Mouse (Mus musculus) central nervous system, embryonic 18 days (tissue): ENCODE measurements around the gene Tespa1. TPM values are rescaled to one million over a fixed set of nuclear protein-coding genes. Genes with fewer than 3 reads are reported as not detected.

Experiments used
- polyA plus RNA-seq: library from polyadenylated mRNA; depleted of rRNA; stranded (reverse); fragments of >200 nt; gene quantifications from 2 replicates; pipeline ENCODE4 v1.2.3, GENCODE M21; 2012; rRNA removed

The Tespa1 gene
- polyA plus RNA-seq = 0.05 and 0.13 TPM in 2 replicates

GRCm38 (mm10) chr10:130322637-130323036 is at the start of gene Tespa1:
Gene Tespa1, plus strand, starts transcription at chr10:130322870.

GRCm38 (mm10) chr10:130280066-130280465 is 42.6 kb upstream of the Tespa1 start, which contains the start of gene Neurod4:
Gene Neurod4, minus strand, starts transcription at chr10:130280240.

GRCm38 (mm10) chr10:130394232-130394631 is 71.6 kb downstream of the Tespa1 start, which contains the start of gene Vmn2r84:
Gene Vmn2r84, minus strand, starts transcription at chr10:130394332.

Other genes with a start within 250 kb of the Tespa1 start
- not detected in 2 replicates for gene Olfr823, start 207.5 kb upstream of the Tespa1 start, polyA plus RNA-seq
- gene Olfr824, start 192.9 kb upstream of the Tespa1 start, polyA plus RNA-seq = not detected in 2 replicates
- gene Olfr825, start 156.1 kb upstream of the Tespa1 start, polyA plus RNA-seq = not detected in 2 replicates
- gene Olfr826, start 138.7 kb upstream of the Tespa1 start, polyA plus RNA-seq = not detected in 2 replicates
- not detected in 2 replicates for gene Olfr827, start 108.5 kb upstream of the Tespa1 start, polyA plus RNA-seq
- 0.52 and 1.3 TPM in 2 replicates for gene Neurod4, start 42.6 kb upstream of the Tespa1 start, polyA plus RNA-seq
- gene Vmn2r84, start 71.5 kb downstream of the Tespa1 start, polyA plus RNA-seq = 0.14 and 0.16 TPM in 2 replicates
- gene Vmn2r85, start 106.8 kb downstream of the Tespa1 start, polyA plus RNA-seq = 0.10 and 0.13 TPM in 2 replicates
- 0.13 and 0.14 TPM in 2 replicates for gene Vmn2r86, start 133.2 kb downstream of the Tespa1 start, polyA plus RNA-seq
- gene Vmn2r87, start 174.5 kb downstream of the Tespa1 start, polyA plus RNA-seq = 0.80 and 0.92 TPM in 2 replicates